Mouse (Mus musculus) cortical plate, adult 2 months (tissue): ENCODE data around the gene Hcn2.

ENCODE experiments used
- CTCF ChIP-seq: fragments of 200-500 bp; IDR thresholded peaks from 2 replicates; pipeline ENCODE4 v1.5.1; 2011; ENCODE audit warnings: mild to moderate bottlenecking, control low read depth, low read length; ENCODE audit not compliant: insufficient read depth; ENCODE audit errors: extremely low read depth
- POLR2A ChIP-seq: fragments of 200-500 bp; IDR thresholded peaks from 2 replicates; pipeline ENCODE4 v1.6.1; 2011; ENCODE audit warnings: mild to moderate bottlenecking, low read length, control low read depth; ENCODE audit not compliant: insufficient read depth; ENCODE audit errors: extremely low read depth

GRCm38 (mm10) chr10:79748496-79748895 is 32.1 kb downstream of the Hcn2 start:
- TF ChIP-seq CTCF = no peak
- TF ChIP-seq POLR2A = no peak
